In the genomic region with DNA sequence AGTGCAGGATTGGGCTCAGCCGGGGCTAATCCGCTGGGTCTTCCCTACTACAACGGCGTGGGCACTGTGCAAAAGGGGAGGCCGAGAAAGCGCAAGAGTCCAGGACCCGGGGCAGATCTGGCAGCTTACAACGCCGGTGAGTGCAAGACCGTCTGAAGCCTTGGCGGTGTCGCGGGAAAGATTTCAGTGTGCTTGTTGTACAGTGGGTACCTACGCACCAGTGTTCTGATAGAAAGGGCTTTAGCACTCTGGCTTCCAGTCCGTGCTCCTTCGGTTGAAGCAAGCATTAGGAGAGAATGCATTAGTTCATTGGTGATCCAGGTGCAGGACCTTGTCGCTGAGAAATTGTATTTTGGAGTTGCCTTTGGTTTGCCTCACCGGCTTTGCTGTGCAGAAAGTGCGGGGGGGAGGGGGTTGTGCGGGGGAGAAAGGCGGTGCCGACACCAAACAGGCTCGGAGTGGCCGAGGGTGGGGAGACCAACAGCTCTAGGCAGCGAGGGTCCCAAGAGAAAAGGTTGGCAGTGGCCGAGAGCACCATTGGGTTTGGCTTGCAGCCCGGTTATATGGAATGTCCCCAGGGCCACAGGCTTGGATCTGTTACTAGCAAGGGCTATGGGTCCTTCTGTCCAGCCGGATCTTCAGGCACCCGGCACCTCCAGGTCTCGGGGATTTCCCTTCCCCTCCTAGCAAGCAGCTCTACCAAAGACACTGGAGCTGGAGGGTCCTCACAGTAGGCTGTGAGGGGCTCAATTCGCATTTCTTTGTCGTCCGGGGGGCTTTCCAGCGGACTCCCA, we compare ENCODE assay signal across 8 mouse cellular contexts. TPM values are rescaled to one million over a fixed set of nuclear protein-coding genes. Genes with fewer than 3 reads are reported as not detected.
DNase-seq lines count a peak whose midpoint lies in the region; ATAC-seq and TF ChIP-seq lines count a peak whose summit lies in the region.

No protein-coding gene starts in this region.

- no peak overlapping the region for H3K27ac ChIP-seq in kidney, embryonic 15.5 days
- no peak overlapping the region for H3K27ac ChIP-seq in kidney, adult 2 months (ENCODE audit: insufficient read depth, low read depth, low read length)
- H3K27ac ChIP-seq in embryonic facial prominence, embryonic 12.5 days, result no peak overlapping the region
- H3K27ac ChIP-seq in limb, embryonic 10.5 days, result peak overlapping the region; percentile 97
- no peak overlapping the region for H3K27ac ChIP-seq in neural tube, embryonic 11.5 days (ENCODE audit: low read depth, low read length)

- peaks cover 40% of the 10 kb centered on the region for H3K4me1 ChIP-seq in kidney, embryonic 15.5 days
- H3K4me1 ChIP-seq in kidney, adult 2 months (ENCODE audit: control insufficient read depth, insufficient read depth, low read length), result peaks cover 2% of the 10 kb centered on the region; the same call in 1 of the 2 replicates
- H3K4me1 ChIP-seq in embryonic facial prominence, embryonic 12.5 days, result peaks cover 29% of the 10 kb centered on the region
- peaks cover 99% of the 10 kb centered on the region for H3K4me1 ChIP-seq in limb, embryonic 10.5 days
- peaks cover 13% of the 10 kb centered on the region for H3K4me1 ChIP-seq in neural tube, embryonic 11.5 days (ENCODE audit: control insufficient read depth, insufficient read depth, low read length)

- no peak for DNase-seq in kidney, adult 2 months
- DNase-seq in limb, embryonic 10.5 days (ENCODE audit: low spot score), result peak; percentile 77
- DNase-seq in neural tube, embryonic 11.5 days (ENCODE audit: low spot score), result peak; percentile 62
- no peak for DNase-seq in urinary bladder, postnatal 10 days (ENCODE audit: low spot score)
- DNase-seq in urinary bladder, postnatal 14 days (ENCODE audit: low spot score), result no peak
- DNase-seq in left cerebral cortex, postnatal 36 days (ENCODE audit: low spot score in 2 of 2), result no peak

- H3K9ac ChIP-seq in kidney, embryonic 15.5 days, result no peak overlapping the region
- peak overlapping the region; percentile 4 for H3K9ac ChIP-seq in embryonic facial prominence, embryonic 12.5 days
- no peak overlapping the region for H3K9ac ChIP-seq in neural tube, embryonic 11.5 days (ENCODE audit: low read length)

- under 1% methylated on average over 34 of the region's 34 CpGs for WGBS in kidney, embryonic 15.5 days
- WGBS in kidney, adult 2 months, result 5% methylated on average over 34 of the region's 34 CpGs
- WGBS in embryonic facial prominence, embryonic 12.5 days, result 1% methylated on average over 34 of the region's 34 CpGs
- WGBS in limb, embryonic 10.5 days, result under 1% methylated on average over 34 of the region's 34 CpGs
- WGBS in neural tube, embryonic 11.5 days, result under 1% methylated on average over 34 of the region's 34 CpGs

- peaks cover 100% of the 10 kb centered on the region for H3K27me3 ChIP-seq in kidney, embryonic 15.5 days
- H3K27me3 ChIP-seq in kidney, adult 2 months (replicated peaks; ENCODE audit: control insufficient read depth, insufficient read depth, low read length), result peaks cover 17% of the 10 kb centered on the region
- H3K27me3 ChIP-seq in embryonic facial prominence, embryonic 12.5 days, result peaks cover 92% of the 10 kb centered on the region
- peaks cover 88% of the 10 kb centered on the region for H3K27me3 ChIP-seq in limb, embryonic 10.5 days (ENCODE audit: low read depth, poor library complexity, severe bottlenecking)
- peaks cover 100% of the 10 kb centered on the region for H3K27me3 ChIP-seq in neural tube, embryonic 11.5 days (ENCODE audit: control insufficient read depth, insufficient read depth, low read length)

- TF ChIP-seq CTCF in kidney, adult 2 months (conservative IDR thresholded peaks at IDR 0.05; ENCODE audit: insufficient read depth, insufficient read length, low read depth, low read length), result no peak

- no peak overlapping the region for H3K4me2 ChIP-seq in kidney, embryonic 15.5 days
- peak overlapping the region; percentile 30 for H3K4me2 ChIP-seq in embryonic facial prominence, embryonic 12.5 days (replicated peaks)
- H3K4me2 ChIP-seq in neural tube, embryonic 11.5 days (ENCODE audit: low read depth), result 0 out of 2 replicates have a peak overlapping the region, but pooled peaks have one; percentile 12

- intact Hi-C loops in left cerebral cortex, postnatal 36 days (cut with DNase I), result no loop called here

- H3K36me3 ChIP-seq in kidney, embryonic 15.5 days, result no peaks in the 10 kb centered on the region
- H3K36me3 ChIP-seq in kidney, adult 2 months (ENCODE audit: control insufficient read depth, insufficient read depth, low read length), result no peaks in the 10 kb centered on the region
- H3K36me3 ChIP-seq in embryonic facial prominence, embryonic 12.5 days, result no peaks in the 10 kb centered on the region
- H3K36me3 ChIP-seq in limb, embryonic 10.5 days, result peaks cover 29% of the 10 kb centered on the region
- H3K36me3 ChIP-seq in neural tube, embryonic 11.5 days (ENCODE audit: control insufficient read depth, insufficient read depth, low read length), result no peaks in the 10 kb centered on the region

- TF ChIP-seq POLR2A in kidney, adult 2 months (IDR thresholded peaks at IDR 0.05; ENCODE audit: low read depth, low read length), result no peak

- no peaks in the 10 kb centered on the region for H3K9me3 ChIP-seq in kidney, embryonic 15.5 days (replicated peaks)
- H3K9me3 ChIP-seq in embryonic facial prominence, embryonic 12.5 days, result no peaks in the 10 kb centered on the region
- no peaks in the 10 kb centered on the region for H3K9me3 ChIP-seq in limb, embryonic 10.5 days (replicated peaks)
- no peaks in the 10 kb centered on the region for H3K9me3 ChIP-seq in neural tube, embryonic 11.5 days (ENCODE audit: control insufficient read depth, low read length)

- 0 out of 2 replicates have a peak overlapping the region, but pooled peaks have one; percentile 2 for H3K4me3 ChIP-seq in kidney, embryonic 15.5 days (replicated peaks)
- no peak overlapping the region for H3K4me3 ChIP-seq in kidney, adult 2 months (ENCODE audit: insufficient read depth, low read depth, low read length)
- H3K4me3 ChIP-seq in embryonic facial prominence, embryonic 12.5 days, result peak overlapping the region; percentile 28
- peak overlapping the region; percentile 80 for H3K4me3 ChIP-seq in limb, embryonic 10.5 days
- peak overlapping the region; percentile 8; the same call in 1 of the 2 replicates for H3K4me3 ChIP-seq in neural tube, embryonic 11.5 days (ENCODE audit: low read depth, low read length)

- no peak for ATAC-seq in kidney, embryonic 15.5 days (replicated peaks; ENCODE audit: low FRiP score)
- ATAC-seq in embryonic facial prominence, embryonic 12.5 days (ENCODE audit: insufficient number of reproducible peaks, insufficient read depth, low FRiP score, low TSS enrichment), result no peak
- no peak for ATAC-seq in neural tube, embryonic 11.5 days (ENCODE audit: insufficient read depth, low FRiP score, low TSS enrichment)

RNA-seq across cellular contexts. Expression of gene Lhx2, which starts 15.8 kb away (rescaled TPM):
- polyA plus RNA-seq in kidney, embryonic 15.5 days (2015; fragmentation: Nextera tagmentation; extraction: Ambion mirVana), result 0.10 TPM in 1 of 2 replicates, not detected in the other
- polyA plus RNA-seq in kidney, adult 2 months (2012; rRNA removed), result 0.08 and 0.10 TPM in 2 replicates
- polyA plus RNA-seq in embryonic facial prominence, embryonic 12.5 days (2016; fragmentation: Nextera tagmentation; extraction: Ambion mirVana), result 18.4 and 22.2 TPM in 2 replicates
- 33.7 and 48.4 TPM in 2 replicates for polyA plus RNA-seq in limb, embryonic 10.5 days (2016; fragmentation: Nextera tagmentation; extraction: Ambion mirVana)
- 6.0 and 8.7 TPM in 2 replicates for polyA plus RNA-seq in neural tube, embryonic 11.5 days (2014; fragmentation: Nextera tagmentation; extraction: Ambion mirVana)
- 10 to 100 TPM; 76.7 to 79.0 TPM for total RNA-seq in left cerebral cortex, postnatal 36 days (2021)

Comparison
In these comparisons a context has a peak if more than half of its experiments do, and no peak if none do; other contexts are left out.
1. DNase-seq: peak in limb, embryonic 10.5 days (single experiment) and neural tube, embryonic 11.5 days (single experiment); none in kidney, adult 2 months (single experiment), urinary bladder, postnatal 10 days (single experiment), urinary bladder, postnatal 14 days (single experiment) and left cerebral cortex, postnatal 36 days (0 of 2).